Mouse (Mus musculus) embryonic facial prominence, embryonic 11.5 days (tissue): ENCODE data around the gene Ier5. TPM values are rescaled to one million over a fixed set of nuclear protein-coding genes. Genes with fewer than 3 reads are reported as not detected.
A peak's percentile ranks its signal among the peaks of the same experiment; 100 is the strongest.

ENCODE experiments used
- ATAC-seq: fragments of 200-750 bp; cut with Nextera tagmentation; replicated peaks from 2 replicates; pipeline ENCODE4 v1.8.0; 2017; ENCODE audit warnings: low read depth; ENCODE audit not compliant: insufficient number of reproducible peaks, low FRiP score, low TSS enrichment
- DNase-seq: peaks from one replicate; pipeline ENCODE4 v3.0.0-alpha.2; 2015; ENCODE audit warnings: low spot score
- H3K27ac ChIP-seq: fragments of 300-500 bp; sonication (generic); replicated peaks from 2 replicates; pipeline ENCODE4 v1.5.1; 2014; ENCODE audit warnings: mild to moderate bottlenecking, low read depth, low read length, control low read depth
- H3K27me3 ChIP-seq: fragments of 300-500 bp; sonication (generic); 2 replicates; pipeline ENCODE4 v1.6.1; 2014; ENCODE audit warnings: mild to moderate bottlenecking, low read length, moderate library complexity, mixed read lengths; ENCODE audit not compliant: control insufficient read depth, insufficient read depth
- H3K36me3 ChIP-seq: fragments of 300-500 bp; sonication (generic); replicated peaks from 2 replicates; pipeline ENCODE4 v1.6.1; 2014; ENCODE audit warnings: low read depth, mild to moderate bottlenecking, low read length, moderate library complexity, mixed read lengths; ENCODE audit not compliant: control insufficient read depth, insufficient read depth
- H3K4me1 ChIP-seq: fragments of 300-500 bp; sonication (generic); 2 replicates; pipeline ENCODE4 v1.6.1; 2014; ENCODE audit warnings: low read length, mixed read lengths; ENCODE audit not compliant: control insufficient read depth, insufficient read depth
- H3K4me2 ChIP-seq: fragments of 300-500 bp; sonication (generic); 2 replicates; pipeline ENCODE4 v1.6.1; 2014; ENCODE audit warnings: low read depth, mild to moderate bottlenecking, control low read depth, low read length, moderate library complexity
- H3K4me3 ChIP-seq: fragments of 300-500 bp; sonication (generic); 2 replicates; pipeline ENCODE4 v1.5.1; 2014; ENCODE audit warnings: low read depth, low read length, control low read depth
- H3K9ac ChIP-seq: fragments of 300-500 bp; sonication (generic); replicated peaks from 2 replicates; pipeline ENCODE4 v1.6.1; 2014; ENCODE audit warnings: mild to moderate bottlenecking, control low read depth, low read length
- H3K9me3 ChIP-seq: fragments of 300-500 bp; sonication (generic); replicated peaks from 2 replicates; pipeline ENCODE4 v1.6.1; 2016; ENCODE audit warnings: mild to moderate bottlenecking, low read length, inconsistent platforms, mixed read lengths; ENCODE audit not compliant: control insufficient read depth
- WGBS: fragments of 180-500 bp; shearing (Covaris S2); extraction: QIAGEN DNeasy Blood & Tissue Kit; methylation state at CpG from one replicate; pipeline ENCODE4 v1.1.7; 2014; 5-methylcytosine and 5-hydroxymethylcytosine counted together
- polyA plus RNA-seq: library from polyadenylated mRNA; unstranded; fragments of >200 nt; fragmentation: Nextera tagmentation; extraction: Ambion mirVana; gene quantifications from 2 replicates; pipeline ENCODE4 v1.2.1, GENCODE M21; 2014

Gene Ier5
- polyA plus RNA-seq, 1 experiment from 2014 or later, result 19.0 TPM

DNA sequence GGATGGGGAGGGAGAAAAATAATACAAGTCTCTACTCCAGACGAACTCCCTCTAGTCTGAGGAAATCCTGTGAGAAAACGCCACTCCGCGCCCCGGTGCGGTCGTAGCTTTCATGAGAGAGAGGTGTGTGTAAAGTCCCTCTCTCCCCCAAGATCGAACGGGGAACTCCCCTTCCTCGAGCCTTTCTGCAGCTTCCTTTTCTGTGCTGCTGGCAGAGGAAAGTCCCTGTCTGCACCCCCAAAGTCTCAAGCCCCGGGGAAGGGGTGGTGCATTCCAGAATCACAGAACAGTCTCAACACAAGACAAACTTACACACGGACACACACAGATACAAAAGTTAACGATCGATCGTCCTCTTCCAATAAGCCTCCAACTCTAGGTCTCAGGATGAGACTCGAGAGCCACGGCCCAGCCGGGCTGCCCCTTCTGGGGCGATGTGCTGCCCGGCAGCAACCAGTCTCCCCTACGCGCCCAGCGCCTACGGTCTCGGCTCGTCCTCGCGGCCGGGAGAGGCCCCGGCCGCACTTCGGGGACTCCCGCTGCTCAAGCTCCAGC is 1.4 kb downstream of the Ier5 start:
- Histone ChIP-seq H3K27ac (peak overlapping the region; percentile 67), H3K4me3 (peak overlapping the region; percentile 99), H3K36me3 (no peaks in the 10 kb centered on the region; the same call in 1 of the 2 replicates), H3K9ac (peak overlapping the region; percentile 96), H3K27me3 (no peaks in the 10 kb centered on the region), H3K4me1 (peaks cover 3% of the 10 kb centered on the region; the same call in 1 of the 2 replicates), H3K4me2 (peak overlapping the region; percentile 85), H3K9me3 (no peaks in the 10 kb centered on the region)
- DNase-seq (no peak), ATAC-seq (no peak; the same call in 1 of the 2 replicates)
- 0% methylated on average over 33 of the region's 33 CpGs for WGBS

DNA sequence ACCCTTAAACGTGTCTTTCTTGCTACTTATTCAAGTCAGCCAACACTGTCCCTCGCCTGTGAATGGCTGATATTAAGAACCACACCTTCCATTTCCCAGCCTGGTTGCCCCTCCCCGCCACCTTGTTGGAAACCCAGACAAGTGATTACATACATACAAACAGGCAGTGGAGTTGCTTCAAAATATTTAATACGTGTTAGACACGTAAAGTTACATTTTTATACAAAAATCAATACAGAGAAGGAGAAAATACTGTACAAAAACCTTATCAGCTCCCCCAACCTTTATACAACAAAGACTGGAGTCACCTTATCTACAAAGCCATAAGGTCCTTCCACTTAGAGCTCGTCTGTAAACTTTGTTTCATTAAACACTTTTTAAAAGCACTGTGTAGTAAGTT is 2.1 kb downstream of the Ier5 start:
- peaks cover 8% of the 10 kb centered on the region for H3K4me1 ChIP-seq
- H3K4me3 ChIP-seq, result peak overlapping the region; percentile 99
- peak overlapping the region; percentile 85 for H3K4me2 ChIP-seq
- no peak overlapping the region for H3K27ac ChIP-seq
- H3K36me3 ChIP-seq, result no peaks in the 10 kb centered on the region; the same call in 1 of the 2 replicates
- no peaks in the 10 kb centered on the region for H3K9me3 ChIP-seq
- WGBS, result 33% methylated on average over 6 of the region's 6 CpGs
- no peak for DNase-seq
- no peaks in the 10 kb centered on the region for H3K27me3 ChIP-seq
- peak overlapping the region; percentile 22 for H3K9ac ChIP-seq
- no peak for ATAC-seq

DNA sequence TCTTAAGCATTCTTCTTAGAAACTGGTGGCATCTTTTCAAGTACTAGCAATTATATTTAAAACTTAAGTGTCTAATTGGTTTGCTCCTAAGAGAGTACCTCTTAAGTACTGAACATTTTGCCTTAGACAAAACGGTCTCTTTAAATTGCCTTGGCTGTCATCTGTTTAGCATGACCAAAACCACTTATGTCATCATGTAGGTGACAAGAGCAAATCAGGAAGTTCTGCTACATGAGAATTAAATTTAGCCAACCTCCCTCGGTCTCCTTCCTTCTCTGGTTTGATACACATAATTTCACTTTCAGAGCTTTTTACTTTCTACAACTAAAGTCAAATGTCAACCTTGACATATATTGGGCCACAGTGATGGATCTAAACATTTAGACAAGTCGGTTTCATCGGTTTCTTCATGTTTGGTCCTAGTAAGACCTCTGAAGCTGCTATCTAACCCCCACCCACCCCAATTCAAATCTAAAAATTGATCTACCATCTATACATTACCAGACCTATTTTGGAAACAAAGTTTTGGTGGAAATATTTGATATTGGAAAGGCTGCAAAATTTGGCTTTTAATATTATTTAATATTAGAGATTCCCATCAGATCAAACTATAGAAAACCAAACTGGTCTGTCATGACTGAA is 2.7 kb downstream of the Ier5 start:
- Histone ChIP-seq H3K4me2 (peak overlapping the region; percentile 85), H3K9ac (no peak overlapping the region), H3K9me3 (no peaks in the 10 kb centered on the region), H3K4me1 (peaks cover 12% of the 10 kb centered on the region), H3K27me3 (no peaks in the 10 kb centered on the region), H3K4me3 (peak overlapping the region; percentile 99), H3K36me3 (no peaks in the 10 kb centered on the region; the same call in 1 of the 2 replicates), H3K27ac (no peak overlapping the region)
- WGBS, result 74% methylated on average over 4 of the region's 4 CpGs
- ATAC-seq, result no peak
- no peak for DNase-seq

DNA sequence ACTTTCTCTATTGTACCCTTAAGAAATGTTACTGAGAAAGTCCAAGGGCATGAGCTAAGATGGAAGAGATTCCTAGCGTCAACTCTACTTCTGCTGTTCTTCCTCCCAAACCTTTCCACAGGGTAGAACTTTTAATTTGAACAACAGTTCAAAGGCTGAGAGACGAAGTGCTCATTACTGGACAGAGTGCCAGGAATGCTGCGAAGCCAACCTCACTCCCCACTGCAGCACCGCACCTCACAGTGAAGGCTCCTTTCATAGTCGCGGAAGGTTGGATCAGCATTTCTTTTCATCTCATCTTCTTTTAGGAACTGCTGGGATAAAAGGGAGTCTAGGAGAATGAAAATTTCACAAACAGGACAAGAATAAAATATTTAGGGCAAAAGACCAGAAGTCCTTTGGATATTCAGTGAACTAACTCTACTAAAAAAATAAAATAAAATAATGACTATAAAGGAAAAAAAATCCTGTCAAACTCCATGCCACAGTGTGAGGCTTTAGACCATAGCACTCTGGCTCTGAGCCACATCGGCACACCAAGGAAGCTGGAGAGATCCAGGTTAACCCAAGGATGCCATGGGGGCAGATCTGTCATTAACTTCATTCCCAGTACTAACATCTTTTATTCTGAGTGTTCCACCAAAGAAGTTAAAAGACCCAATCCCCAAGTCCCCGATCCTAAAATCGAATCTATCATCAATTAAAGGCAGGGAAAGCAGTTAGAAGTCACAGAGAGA is 5.3 kb downstream of the Ier5 start:
- ATAC-seq (no peak), DNase-seq (no peak)
- 53% methylated on average over 9 of the region's 9 CpGs for WGBS
- Histone ChIP-seq H3K4me1 (peaks cover 12% of the 10 kb centered on the region), H3K27ac (no peak overlapping the region), H3K36me3 (no peaks in the 10 kb centered on the region; the same call in 1 of the 2 replicates), H3K4me3 (no peak overlapping the region), H3K9ac (no peak overlapping the region), H3K27me3 (no peaks in the 10 kb centered on the region), H3K9me3 (no peaks in the 10 kb centered on the region), H3K4me2 (no peak overlapping the region)

DNA sequence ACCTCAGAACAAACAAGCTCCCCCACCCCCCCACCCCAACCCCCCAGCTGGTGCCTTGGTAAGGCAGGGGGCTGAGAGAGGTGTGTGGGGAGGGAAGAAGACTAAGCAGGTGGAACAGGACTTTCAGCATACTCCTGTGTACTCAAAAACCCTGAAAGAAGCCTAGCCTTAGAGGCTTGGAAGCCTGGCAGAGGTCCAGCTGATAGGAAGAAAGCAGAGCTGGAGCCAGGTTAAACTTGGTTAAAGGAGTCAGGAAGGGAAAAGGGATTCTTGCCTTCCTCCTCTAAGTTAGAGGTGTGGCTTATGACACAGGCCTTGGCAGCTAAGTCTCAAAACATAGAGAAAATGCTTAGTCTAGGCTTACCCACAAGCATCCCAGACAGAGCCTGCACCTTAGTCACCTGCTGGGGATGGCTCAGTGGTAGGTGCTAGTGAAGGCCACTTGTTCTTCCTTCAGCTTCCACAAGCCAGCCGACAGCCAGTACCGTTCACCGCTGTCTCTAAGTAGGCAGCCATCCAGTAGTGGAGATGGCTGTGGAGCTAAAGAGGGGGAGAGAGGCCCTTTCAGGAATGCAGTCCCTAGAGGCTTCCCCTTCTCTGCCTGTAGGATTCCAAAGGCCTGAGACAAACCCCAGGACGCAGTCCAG is 6.2 kb downstream of the Ier5 start:
- no peaks in the 10 kb centered on the region for H3K9me3 ChIP-seq
- no peaks in the 10 kb centered on the region for H3K36me3 ChIP-seq
- WGBS, result 19% methylated on average over 4 of the region's 4 CpGs
- ATAC-seq (no peak), DNase-seq (no peak)
- H3K27ac ChIP-seq, result no peak overlapping the region
- no peak overlapping the region for H3K4me2 ChIP-seq
- no peak overlapping the region for H3K9ac ChIP-seq
- no peaks in the 10 kb centered on the region for H3K27me3 ChIP-seq
- no peak overlapping the region for H3K4me3 ChIP-seq
- peaks cover 12% of the 10 kb centered on the region for H3K4me1 ChIP-seq

DNA sequence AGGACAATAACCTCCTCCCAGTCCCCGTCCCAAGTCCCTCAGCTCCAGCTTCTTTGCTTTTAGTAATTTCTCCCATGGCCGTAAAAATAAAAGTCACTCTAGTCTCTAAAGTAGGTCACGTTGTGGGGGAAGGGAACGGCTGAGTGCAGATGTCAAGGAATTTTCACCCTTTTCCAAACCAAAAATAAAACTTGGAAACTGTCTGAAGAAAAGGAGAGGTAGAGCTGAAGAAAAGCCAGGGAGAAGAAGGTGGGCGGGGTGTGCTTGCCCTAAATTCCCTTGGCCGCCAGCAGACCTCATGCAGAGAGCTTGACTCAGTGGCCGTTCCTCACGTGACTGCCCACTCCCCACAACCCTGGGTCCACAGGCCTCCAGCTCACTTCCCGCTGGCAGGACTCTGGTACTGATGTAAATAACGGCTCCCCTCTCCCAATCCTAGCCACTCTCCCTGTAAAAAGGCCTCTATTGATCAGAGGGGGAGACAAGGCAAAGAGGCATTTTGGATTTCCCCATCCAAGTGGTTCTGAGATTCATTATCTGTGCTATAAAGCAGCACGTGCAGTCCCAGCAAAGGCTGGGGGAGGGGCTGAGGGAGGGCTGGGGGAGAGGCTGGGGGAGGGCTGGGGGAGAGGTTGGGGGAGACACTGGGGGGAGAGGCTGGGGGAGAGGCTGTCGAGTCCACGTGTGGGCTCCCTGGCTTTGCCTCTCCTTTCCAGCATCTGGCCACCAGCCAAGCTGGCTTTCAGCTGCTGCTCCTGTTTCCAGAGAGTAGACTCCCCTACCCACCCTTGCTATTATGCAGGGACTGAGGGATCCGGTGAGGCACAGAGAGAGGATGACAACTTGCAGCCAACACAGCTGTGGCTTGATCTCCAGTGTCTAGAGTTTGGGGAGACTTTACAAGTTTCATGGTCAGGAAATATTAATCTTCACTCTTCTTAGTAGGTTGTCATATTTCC is 7.3 kb downstream of the Ier5 start:
- no peaks in the 10 kb centered on the region for H3K36me3 ChIP-seq
- H3K9me3 ChIP-seq, result no peaks in the 10 kb centered on the region
- no peak overlapping the region for H3K4me2 ChIP-seq
- no peak overlapping the region for H3K4me3 ChIP-seq
- DNase-seq (peak; percentile 68), ATAC-seq (peak; percentile 73)
- no peaks in the 10 kb centered on the region for H3K27me3 ChIP-seq
- H3K27ac ChIP-seq, result 0 out of 2 replicates have a peak overlapping the region, but pooled peaks have one; percentile 41
- 22% methylated on average over 14 of the region's 14 CpGs for WGBS
- H3K9ac ChIP-seq, result no peak overlapping the region; the same call in 1 of the 2 replicates
- peaks cover 12% of the 10 kb centered on the region for H3K4me1 ChIP-seq

DNA sequence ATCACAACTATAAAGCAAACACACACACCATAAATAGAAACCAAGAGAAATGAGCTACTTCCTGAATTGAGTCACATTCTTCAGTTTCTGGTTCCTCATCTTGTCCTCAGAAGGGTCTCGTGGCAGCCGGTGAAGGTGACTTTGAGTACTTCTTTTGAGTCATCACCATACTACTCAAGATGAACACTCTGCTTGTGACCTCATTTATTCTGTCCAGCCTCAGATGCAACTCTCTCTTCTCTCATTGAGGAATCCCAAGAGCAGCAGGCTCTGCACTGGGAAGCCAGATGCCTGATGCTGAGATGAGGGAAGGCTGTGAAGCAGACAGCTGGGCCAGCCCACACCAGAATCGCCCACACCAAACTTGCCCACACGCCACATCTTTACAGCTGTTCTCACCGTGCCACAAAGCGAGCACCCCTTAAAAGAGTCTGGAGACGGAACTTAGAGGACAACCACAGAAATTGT is 8.0 kb downstream of the Ier5 start:
- H3K4me2 ChIP-seq, result no peak overlapping the region
- no peaks in the 10 kb centered on the region for H3K36me3 ChIP-seq
- DNase-seq (no peak), ATAC-seq (no peak)
- peaks cover 12% of the 10 kb centered on the region for H3K4me1 ChIP-seq
- no peak overlapping the region for H3K4me3 ChIP-seq
- no peak overlapping the region for H3K27ac ChIP-seq
- WGBS, result 82% methylated on average over 7 of the region's 7 CpGs
- no peaks in the 10 kb centered on the region for H3K27me3 ChIP-seq
- H3K9ac ChIP-seq, result no peak overlapping the region
- no peaks in the 10 kb centered on the region for H3K9me3 ChIP-seq
